10 mouse cellular contexts compared by ENCODE assay signal in the genomic region with DNA sequence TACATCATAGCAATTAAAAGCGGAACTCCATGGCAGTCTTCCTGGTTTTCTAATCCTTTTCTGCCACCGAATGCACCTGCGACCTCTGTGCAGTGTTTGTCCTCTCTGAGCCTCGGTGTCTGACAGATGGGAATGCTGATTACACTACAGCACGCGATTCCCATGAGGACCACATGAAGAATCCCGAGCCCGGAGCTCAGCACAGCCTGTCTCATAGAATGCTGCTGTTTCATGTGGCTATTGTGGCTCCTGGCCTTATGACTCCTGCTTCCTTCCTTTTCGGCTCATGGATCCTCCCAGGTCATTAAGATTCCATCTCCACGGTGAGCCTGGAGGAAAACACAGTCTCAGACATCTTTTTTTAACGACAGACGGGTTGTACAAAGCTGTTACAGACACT. TPM values are rescaled to one million over a fixed set of nuclear protein-coding genes. Genes with fewer than 3 reads are reported as not detected.
DNase-seq lines count a peak whose midpoint lies in the region; ATAC-seq and TF ChIP-seq lines count a peak whose summit lies in the region.
"Had no signal": no experiment of that assay in that cellular context is flagged by ENCODE, and none has a peak within 500 bp of the region (broad histone marks: within the 10 kb centered on the region; RNA-seq: fewer than 3 reads in every experiment).

No protein-coding gene starts in this region.

- no peaks in the 10 kb centered on the region for H3K4me1 ChIP-seq in kidney, embryonic 14.5 days (ENCODE audit: control insufficient read depth, insufficient read depth, low read length)
- H3K4me1 ChIP-seq in embryonic facial prominence, embryonic 14.5 days (ENCODE audit: control insufficient read depth, insufficient read depth, low read length) = peaks cover 11% of the 10 kb centered on the region
- peaks cover 5% of the 10 kb centered on the region for H3K4me1 ChIP-seq in hindbrain, embryonic 15.5 days (replicated peaks)
- H3K4me1 ChIP-seq in midbrain, postnatal 0 days (ENCODE audit: insufficient read depth, low read length) = no peaks in the 10 kb centered on the region
- H3K4me1 ChIP-seq: limb, embryonic 15.5 days had no signal

- H3K36me3 ChIP-seq in kidney, embryonic 14.5 days (ENCODE audit: control insufficient read depth, insufficient read depth, low read length) = no peaks in the 10 kb centered on the region
- no peaks in the 10 kb centered on the region for H3K36me3 ChIP-seq in embryonic facial prominence, embryonic 14.5 days (ENCODE audit: control insufficient read depth, insufficient read depth, low read length)
- no peaks in the 10 kb centered on the region for H3K36me3 ChIP-seq in hindbrain, embryonic 15.5 days
- H3K36me3 ChIP-seq in midbrain, postnatal 0 days (ENCODE audit: insufficient read depth, low read length) = no peaks in the 10 kb centered on the region
- H3K36me3 ChIP-seq: limb, embryonic 15.5 days had no signal

- no peak overlapping the region for H3K27ac ChIP-seq in kidney, embryonic 14.5 days (ENCODE audit: low read depth, low read length)
- H3K27ac ChIP-seq in embryonic facial prominence, embryonic 14.5 days (replicated peaks; ENCODE audit: low read depth, low read length) = no peak overlapping the region
- H3K27ac ChIP-seq in hindbrain, embryonic 15.5 days (replicated peaks) = no peak overlapping the region
- H3K27ac ChIP-seq in midbrain, postnatal 0 days (ENCODE audit: low read depth, low read length) = no peak overlapping the region
- H3K27ac ChIP-seq: limb, embryonic 15.5 days had no signal

- H3K4me3 ChIP-seq in kidney, embryonic 14.5 days (ENCODE audit: low read length) = no peak overlapping the region
- no peak overlapping the region for H3K4me3 ChIP-seq in embryonic facial prominence, embryonic 14.5 days (ENCODE audit: low read depth, low read length)
- H3K4me3 ChIP-seq in hindbrain, embryonic 15.5 days = no peak overlapping the region
- H3K4me3 ChIP-seq in midbrain, postnatal 0 days (ENCODE audit: low read depth, low read length) = no peak overlapping the region
- H3K4me3 ChIP-seq: limb, embryonic 15.5 days had no signal

- H3K4me2 ChIP-seq in kidney, embryonic 14.5 days (replicated peaks; ENCODE audit: low read depth, low read length) = no peak overlapping the region
- 0 out of 2 replicates have a peak overlapping the region, but pooled peaks have one; percentile 15 for H3K4me2 ChIP-seq in embryonic facial prominence, embryonic 14.5 days (ENCODE audit: low read depth, low read length)
- peak overlapping the region; percentile 26 for H3K4me2 ChIP-seq in hindbrain, embryonic 15.5 days
- no peak overlapping the region; the same call in 1 of the 2 replicates for H3K4me2 ChIP-seq in midbrain, postnatal 0 days (ENCODE audit: low read depth, low read length, poor library complexity, severe bottlenecking)
- H3K4me2 ChIP-seq: limb, embryonic 15.5 days had no signal

- H3K9me3 ChIP-seq in kidney, embryonic 14.5 days (ENCODE audit: control insufficient read depth, low read length) = no peaks in the 10 kb centered on the region
- no peaks in the 10 kb centered on the region for H3K9me3 ChIP-seq in embryonic facial prominence, embryonic 14.5 days (ENCODE audit: control insufficient read depth, low read length)
- H3K9me3 ChIP-seq in hindbrain, embryonic 15.5 days = no peaks in the 10 kb centered on the region
- no peaks in the 10 kb centered on the region for H3K9me3 ChIP-seq in midbrain, postnatal 0 days (ENCODE audit: low read length)
- H3K9me3 ChIP-seq: limb, embryonic 15.5 days had no signal

- no peaks in the 10 kb centered on the region for H3K27me3 ChIP-seq in kidney, embryonic 14.5 days (ENCODE audit: control insufficient read depth, insufficient read depth, low read length)
- no peaks in the 10 kb centered on the region for H3K27me3 ChIP-seq in embryonic facial prominence, embryonic 14.5 days (replicated peaks; ENCODE audit: control insufficient read depth, insufficient read depth, low read length)
- no peaks in the 10 kb centered on the region for H3K27me3 ChIP-seq in hindbrain, embryonic 15.5 days
- H3K27me3 ChIP-seq in midbrain, postnatal 0 days (ENCODE audit: insufficient read depth, low read length) = no peaks in the 10 kb centered on the region
- H3K27me3 ChIP-seq: limb, embryonic 15.5 days; Patski had no signal

- no peak overlapping the region for H3K9ac ChIP-seq in kidney, embryonic 14.5 days (ENCODE audit: low read depth, low read length)
- H3K9ac ChIP-seq in embryonic facial prominence, embryonic 14.5 days (ENCODE audit: low read depth, low read length) = no peak overlapping the region
- no peak overlapping the region for H3K9ac ChIP-seq in hindbrain, embryonic 15.5 days
- no peak overlapping the region for H3K9ac ChIP-seq in midbrain, postnatal 0 days (replicated peaks; ENCODE audit: low read length, poor library complexity, severe bottlenecking)
- H3K9ac ChIP-seq: limb, embryonic 15.5 days had no signal

- no peak for TF ChIP-seq CTCF in midbrain, postnatal 0 days (IDR thresholded peaks at IDR 0.05)

- ATAC-seq in kidney, embryonic 14.5 days (ENCODE audit: low FRiP score, low TSS enrichment) = no peak
- ATAC-seq in embryonic facial prominence, embryonic 14.5 days (ENCODE audit: low read depth) = peak; percentile 79
- peak; percentile 59; the same call in 1 of the 2 replicates for ATAC-seq in hindbrain, embryonic 15.5 days (ENCODE audit: low FRiP score, low read depth)
- ATAC-seq in midbrain, postnatal 0 days (ENCODE audit: low FRiP score) = no peak
- no peak for ATAC-seq in CD4-positive, CD25-positive, alpha-beta regulatory T cell, adult 4 months
- ATAC-seq: Patski had no signal

- DNase-seq in kidney, adult 11 months = peak; percentile 51
- DNase-seq in embryonic facial prominence, embryonic 14.5 days (ENCODE audit: low spot score) = peak; percentile 67
- DNase-seq in midbrain, postnatal 0 days (ENCODE audit: low spot score) = peak; percentile 75
- no peak for DNase-seq in urinary bladder, postnatal 14 days (ENCODE audit: low spot score)
- DNase-seq in frontal cortex, postnatal 10 days (ENCODE audit: low spot score in 2 of 2) = no peak

- WGBS in kidney, embryonic 14.5 days = 45% methylated on average over 12 of the region's 12 CpGs
- 41% methylated on average over 12 of the region's 12 CpGs for WGBS in embryonic facial prominence, embryonic 14.5 days
- WGBS in hindbrain, embryonic 15.5 days = 30% methylated on average over 12 of the region's 12 CpGs
- WGBS in midbrain, postnatal 0 days = 48% methylated on average over 12 of the region's 12 CpGs

RNA-seq across cellular contexts. Expression of a gene that starts 18.6 kb away (rescaled TPM):
- 94.7 and 114 TPM in 2 replicates for polyA plus RNA-seq in kidney, embryonic 14.5 days (2014; fragmentation: Nextera tagmentation; extraction: Ambion mirVana)
- 43.9 and 48.0 TPM in 2 replicates for polyA plus RNA-seq in embryonic facial prominence, embryonic 14.5 days (2014; fragmentation: Nextera tagmentation; extraction: Ambion mirVana)
- 12.2 and 12.5 TPM in 2 replicates for polyA plus RNA-seq in hindbrain, embryonic 15.5 days (2015; fragmentation: Nextera tagmentation; extraction: Ambion mirVana)
- 6.3 and 8.5 TPM in 2 replicates for total RNA-seq in midbrain, postnatal 0 days (2014; rRNA removed)
- polyA plus RNA-seq in midbrain, postnatal 0 days (2015; fragmentation: Nextera tagmentation; extraction: Ambion mirVana) = 5.4 and 5.6 TPM in 2 replicates
- polyA plus RNA-seq in CD4-positive, CD25-positive, alpha-beta regulatory T cell, adult 4 months (2017; shearing (Covaris generic)) = not detected
- polyA plus RNA-seq: Patski had no signal

Comparison
In these comparisons a context has a peak if more than half of its experiments do, and no peak if none do; other contexts are left out.
1. DNase-seq: peak in kidney, adult 11 months (single experiment), embryonic facial prominence, embryonic 14.5 days (single experiment) and midbrain, postnatal 0 days (single experiment); none in urinary bladder, postnatal 14 days (single experiment) and frontal cortex, postnatal 10 days (0 of 2).
2. ATAC-seq: peak in embryonic facial prominence, embryonic 14.5 days (single experiment) and hindbrain, embryonic 15.5 days (single experiment); none in kidney, embryonic 14.5 days (single experiment), midbrain, postnatal 0 days (single experiment) and CD4-positive, CD25-positive, alpha-beta regulatory T cell, adult 4 months (single experiment).
3. H3K4me2 ChIP-seq: peak in embryonic facial prominence, embryonic 14.5 days (single experiment) and hindbrain, embryonic 15.5 days (single experiment); none in kidney, embryonic 14.5 days (single experiment) and midbrain, postnatal 0 days (single experiment).